In genomic region chr5:120818999-120819398, GRCm38 (mm10) we compare ENCODE assay signal across 24 mouse cellular contexts. TPM values are rescaled to one million over a fixed set of nuclear protein-coding genes. Genes with fewer than 3 reads are reported as not detected.
DNase-seq lines count a peak whose midpoint lies in the region; TF ChIP-seq lines count a peak whose summit lies in the region.
"Had no signal": no experiment of that assay in that cellular context is flagged by ENCODE, and none has a peak within 500 bp of the region (broad histone marks: within the 10 kb centered on the region; RNA-seq: fewer than 3 reads in every experiment).

No protein-coding gene starts in this region.

- peaks cover 2% of the 10 kb centered on the region for H3K9me3 ChIP-seq in CH12.LX (replicated peaks; ENCODE audit: low read length)
- H3K9me3 ChIP-seq: G1E had no signal

- no peak for TF ChIP-seq POLR2A in CH12.LX (IDR thresholded peaks at IDR 0.05; ENCODE audit: low read depth, low read length)

- no peak for TF ChIP-seq RAD21 in CH12.LX (IDR thresholded peaks at IDR 0.05; ENCODE audit: low read depth, low read length)

- no peaks in the 10 kb centered on the region for H3K79me2 ChIP-seq in CH12.LX (replicated peaks; ENCODE audit: control insufficient read depth, extremely low read depth, insufficient read depth, poor library complexity, severe bottlenecking)

- DNase-seq in CH12.LX (ENCODE audit: extremely low read depth), result peak; percentile 41
- no peak for DNase-seq in lung, postnatal 25 days (ENCODE audit: low spot score)
- DNase-seq: adrenal gland, adult 2 months; adrenal gland, adult 8-10 months; adrenal gland, postnatal 10 days; adrenal gland, postnatal 14 days; adrenal gland, postnatal 25 days; adrenal gland, postnatal 36 days; B cell, adult 2 months; cerebellum, adult 11 months; cerebellum, adult 11-12 months; cerebellum, adult 18-20 months; cerebellum, adult 2 months; cerebellum, adult 8-10 months had no signal

- H3K27me3 ChIP-seq in CH12.LX (replicated peaks), result no peaks in the 10 kb centered on the region
- H3K27me3 ChIP-seq: Patski had no signal

- peaks cover 0 to 19% of the 10 kb centered on the region in 2 experiments; a peak in 2 of 4 replicates for H3K4me1 ChIP-seq in CH12.LX (ENCODE audit: control insufficient read depth in 1 of 2, insufficient read depth in 2 of 2)

- no peak overlapping the region for H3K4me3 ChIP-seq in CH12.LX (replicated peaks in 1 of 3; ENCODE audit: low read depth in 2 of 3, low read length in 2 of 3, poor library complexity in 1 of 3)

- no peak for TF ChIP-seq CTCF in CH12.LX (conservative IDR thresholded peaks at IDR 0.05 in 1 of 2, IDR thresholded peaks at IDR 0.05 in 1 of 2; ENCODE audit: low read depth in 2 of 2, low read length in 2 of 2)

- no peak overlapping the region for H3K4me2 ChIP-seq in CH12.LX (ENCODE audit: insufficient read depth, low read depth, poor library complexity, severe bottlenecking)

- dilution Hi-C loops in CH12.LX (cut with MboI; ENCODE audit: extremely low pct_ligation_motif_present, extremely low pct_unique_long_range_greater_than_20kb, low sequenced_read_pairs), result no loop called here

- no peak overlapping the region for H3K9ac ChIP-seq in CH12.LX (ENCODE audit: insufficient read depth, low read depth)

- in situ Hi-C loops in CH12.LX (cut with MboI; ENCODE audit: low pct_ligation_motif_present, low pct_unique_long_range_greater_than_20kb, low sequenced_read_pairs), result no loop called here

- TF ChIP-seq EP300 in CH12.LX (IDR thresholded peaks at IDR 0.05; ENCODE audit: low read length), result peak; percentile 60; the same call in 1 of the 2 replicates

- peaks cover 3 to 79% of the 10 kb centered on the region in 2 experiments for H3K36me3 ChIP-seq in CH12.LX (replicated peaks in 1 of 2; ENCODE audit: control insufficient read depth in 1 of 2, insufficient read depth in 1 of 2, low read length in 1 of 2)

- no peak overlapping the region for H3K27ac ChIP-seq in CH12.LX (ENCODE audit: insufficient read depth, low read depth)

TF ChIP-seq in CH12.LX, 34 proteins besides CTCF, POLR2A, EP300 and RAD21:
- TF ChIP-seq ZC3H11A (IDR thresholded peaks at IDR 0.05; ENCODE audit: low read depth, low read length) (no peak), ETS1 (conservative IDR thresholded peaks at IDR 0.05; ENCODE audit: low read depth, low read length) (0 out of 2 replicates have a peak, but pooled peaks have one; percentile 23), KAT2A (IDR thresholded peaks at IDR 0.05; ENCODE audit: insufficient replicate concordance, low read length) (no peak), SMC3 (IDR thresholded peaks at IDR 0.05; ENCODE audit: low read depth, low read length) (no peak), PAX5 (IDR thresholded peaks at IDR 0.05; ENCODE audit: low read length) (no peak), JUN (IDR thresholded peaks at IDR 0.05; ENCODE audit: insufficient read depth, low read depth, low read length) (no peak), ELF1 (IDR thresholded peaks at IDR 0.05; ENCODE audit: low read depth, low read length) (no peak), TBP (conservative IDR thresholded peaks at IDR 0.05; ENCODE audit: low read depth, low read length) (no peak), NELFE (IDR thresholded peaks at IDR 0.05; ENCODE audit: low read depth, low read length) (no peak), MAZ (IDR thresholded peaks at IDR 0.05; ENCODE audit: low read depth, low read length) (no peak), USF1 (IDR thresholded peaks at IDR 0.05; ENCODE audit: low read depth, low read length) (no peak), RCOR1 (conservative IDR thresholded peaks at IDR 0.05; ENCODE audit: low read depth, low read length) (peak; percentile 81; the same call in 1 of the 2 replicates), IRF4 (IDR thresholded peaks at IDR 0.05; ENCODE audit: low read depth, low read length) (peak; percentile 17; the same call in 1 of the 2 replicates), MAFK (IDR thresholded peaks at IDR 0.05; ENCODE audit: insufficient replicate concordance, low read length) (no peak), MEF2A (IDR thresholded peaks at IDR 0.05; ENCODE audit: borderline replicate concordance, low read depth, low read length) (no peak), MYC (IDR thresholded peaks at IDR 0.05; ENCODE audit: low read depth, low read length) (no peak), TCF12 (IDR thresholded peaks at IDR 0.05; ENCODE audit: low read depth, low read length) (peak; percentile 65; the same call in 1 of the 2 replicates), UBTF (IDR thresholded peaks at IDR 0.05; ENCODE audit: low read depth, low read length) (no peak)

RNA-seq across cellular contexts. Expression of gene Oas1c, which starts 6.7 kb away (rescaled TPM):
- total RNA-seq in CH12.LX (2012; rRNA removed), result 1.6 and 1.7 TPM in 2 replicates
- total RNA-seq in CH12.LX (2014; rRNA removed), result 3.6 TPM in 2 replicates
- 3.6 and 4.7 TPM in 2 replicates for polyA plus RNA-seq in CH12.LX (2012; ENCODE audit: insufficient read length, low read depth)

RNA-seq across cellular contexts. Expression of gene Oas1e, which starts 23.7 kb away (rescaled TPM):
- not detected in 2 replicates for total RNA-seq in CH12.LX (2012; rRNA removed)
- not detected in 2 replicates for total RNA-seq in CH12.LX (2014; rRNA removed)
- not detected in 2 replicates for polyA plus RNA-seq in CH12.LX (2012; ENCODE audit: insufficient read length, low read depth)
- total RNA-seq: adrenal gland, adult 18-20 months; adrenal gland, adult 2 months; adrenal gland, adult 8-10 months; adrenal gland, postnatal 10 days; adrenal gland, postnatal 14 days; adrenal gland, postnatal 25 days; adrenal gland, postnatal 36 days; adrenal gland, postnatal 4 days; G1E; MEL had no signal
- polyA plus RNA-seq: activated CD4-positive, CD25-positive, alpha-beta regulatory T cell, adult 4 months; adrenal gland, adult 2 months; C2C12; CD4-positive, CD25-positive, alpha-beta regulatory T cell, adult 4 months; cerebellum, adult 2 months; G1E; Patski had no signal

RNA-seq across cellular contexts. Expression of gene Oas1f, which starts 28.2 kb away (rescaled TPM):
- total RNA-seq in CH12.LX (2012; rRNA removed) (not detected in 2 replicates), CH12.LX (2014; rRNA removed) (not detected in 2 replicates)
- polyA plus RNA-seq in CH12.LX (2012; ENCODE audit: insufficient read length, low read depth), result not detected in 2 replicates
- total RNA-seq: adrenal gland, adult 18-20 months; adrenal gland, adult 2 months; adrenal gland, adult 8-10 months; adrenal gland, postnatal 10 days; adrenal gland, postnatal 14 days; adrenal gland, postnatal 25 days; adrenal gland, postnatal 36 days; adrenal gland, postnatal 4 days; G1E; MEL had no signal
- polyA plus RNA-seq: activated CD4-positive, CD25-positive, alpha-beta regulatory T cell, adult 4 months; adrenal gland, adult 2 months; brain, embryonic 14.5 days; C2C12; CD4-positive, CD25-positive, alpha-beta regulatory T cell, adult 4 months; cerebellum, adult 2 months; G1E; Patski had no signal

RNA-seq across cellular contexts. Expression of gene Oas3, which starts 41.5 kb away (rescaled TPM):
- total RNA-seq in CH12.LX (2012; rRNA removed), result 0.13 and 0.30 TPM in 2 replicates
- total RNA-seq in CH12.LX (2014; rRNA removed), result not detected in 2 replicates
- 0.05 TPM in 1 of 2 replicates, not detected in the other for polyA plus RNA-seq in CH12.LX (2012; ENCODE audit: insufficient read length, low read depth)
- polyA plus RNA-seq: C2C12 had no signal

RNA-seq across cellular contexts. Expression of gene Oas1h, which starts 42.2 kb away (rescaled TPM):
- total RNA-seq in CH12.LX (2012; rRNA removed), result not detected in 2 replicates
- total RNA-seq in CH12.LX (2014; rRNA removed), result not detected in 2 replicates
- polyA plus RNA-seq in CH12.LX (2012; ENCODE audit: insufficient read length, low read depth), result not detected in 2 replicates
- total RNA-seq: adrenal gland, adult 18-20 months; adrenal gland, adult 2 months; adrenal gland, adult 8-10 months; adrenal gland, postnatal 10 days; adrenal gland, postnatal 14 days; adrenal gland, postnatal 25 days; adrenal gland, postnatal 36 days; ES-E14; G1E; MEL had no signal
- polyA plus RNA-seq: activated CD4-positive, CD25-positive, alpha-beta regulatory T cell, adult 4 months; adrenal gland, adult 2 months; brain, embryonic 14.5 days; C2C12; CD4-positive, CD25-positive, alpha-beta regulatory T cell, adult 4 months; cerebellum, adult 2 months; G1E; Patski had no signal
